Mouse (Mus musculus) adrenal gland, adult 8-10 months (tissue): ENCODE data around the gene 9130213A22Rik. TPM values are rescaled to one million over a fixed set of nuclear protein-coding genes. Genes with fewer than 3 reads are reported as not detected.

Experiments
- DNase-seq: peaks from one replicate; pipeline ENCODE4 v3.0.0; 2022
- total RNA-seq, 4 experiments: library from RNA; stranded (reverse); gene quantifications; 2 replicates each; pipeline ENCODE4 v1.2.4; 2022

Gene 9130213A22Rik
- total RNA-seq, result under 1 TPM; 0.26 to 0.95 (median 0.84) TPM

DNA sequence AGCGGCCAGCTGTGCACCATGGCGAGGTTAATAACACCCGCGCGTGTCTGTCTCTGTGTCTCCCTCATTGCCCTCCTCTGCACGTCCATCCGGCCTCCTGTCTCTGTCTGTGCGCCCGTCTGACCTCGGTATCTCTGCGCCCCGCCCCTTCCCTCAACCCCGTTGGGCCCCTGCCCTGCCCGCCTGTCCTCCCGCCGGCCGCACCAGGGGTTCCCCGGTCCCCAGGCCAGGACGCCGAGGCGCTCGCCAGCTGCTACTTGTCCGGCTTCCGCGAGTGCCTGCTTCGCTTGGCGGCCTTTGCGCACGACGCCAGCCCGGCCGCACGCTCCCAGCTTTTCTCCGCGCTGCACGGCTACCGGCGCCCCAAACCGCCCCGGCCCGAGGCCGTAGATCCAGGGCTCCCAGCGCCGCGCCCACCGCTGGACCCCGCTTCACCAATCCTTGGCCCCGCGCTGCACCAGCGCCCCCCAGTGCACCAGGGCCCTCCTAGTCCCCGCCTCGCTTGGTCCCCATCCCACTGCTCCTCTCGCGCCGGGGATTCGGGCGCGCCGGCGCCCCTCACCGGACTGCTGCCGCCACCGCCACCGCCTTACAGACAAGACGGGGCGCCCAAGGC is at the start of gene 9130213A22Rik:
Gene 9130213A22Rik, minus strand, starts transcription at position 254 of the 616 bp plus-strand sequence.
- DNase-seq, result peak; percentile 83

DNA sequence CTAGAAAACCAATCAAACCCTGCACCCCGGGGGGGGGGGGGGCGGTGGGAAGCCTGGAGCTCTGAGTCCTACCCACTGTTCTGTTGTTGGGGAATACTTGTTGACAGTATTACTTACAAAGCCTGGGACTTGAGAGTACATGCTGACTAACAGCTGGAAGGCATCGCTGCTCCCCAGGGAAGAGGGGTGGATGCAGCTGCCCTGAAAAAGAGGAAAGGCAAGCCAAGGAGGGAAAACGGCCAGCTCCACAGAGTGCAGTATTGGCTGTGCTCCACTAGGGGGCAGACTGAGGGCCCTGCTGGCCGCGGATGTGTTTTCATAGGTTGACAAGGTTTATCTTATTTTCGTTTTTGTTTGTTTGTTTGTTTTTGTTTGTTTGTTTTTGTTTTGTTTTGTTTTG is 49.2 kb upstream of the 9130213A22Rik start:
- DNase-seq, result no peak

DNA sequence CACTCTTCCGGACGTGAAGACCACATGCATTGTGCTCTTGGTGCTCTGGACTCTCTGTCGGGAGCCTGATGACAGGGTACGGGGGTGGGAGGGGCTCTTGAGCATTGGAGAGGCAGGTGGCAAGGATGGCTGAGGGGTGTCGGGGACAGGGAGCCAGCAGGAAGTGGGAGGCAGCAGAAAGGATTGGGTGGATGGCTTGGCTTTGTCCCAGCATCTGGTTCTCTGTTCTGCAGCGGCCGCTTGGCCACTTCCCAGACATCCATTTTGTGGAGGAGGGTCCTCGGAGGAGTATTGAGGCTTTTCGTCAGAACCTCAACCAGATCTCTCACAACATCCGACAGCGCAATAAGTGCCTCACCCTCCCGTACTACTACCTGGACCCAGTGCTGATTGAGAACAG is 46.9 kb upstream of the 9130213A22Rik start:
- no peak for DNase-seq

DNA sequence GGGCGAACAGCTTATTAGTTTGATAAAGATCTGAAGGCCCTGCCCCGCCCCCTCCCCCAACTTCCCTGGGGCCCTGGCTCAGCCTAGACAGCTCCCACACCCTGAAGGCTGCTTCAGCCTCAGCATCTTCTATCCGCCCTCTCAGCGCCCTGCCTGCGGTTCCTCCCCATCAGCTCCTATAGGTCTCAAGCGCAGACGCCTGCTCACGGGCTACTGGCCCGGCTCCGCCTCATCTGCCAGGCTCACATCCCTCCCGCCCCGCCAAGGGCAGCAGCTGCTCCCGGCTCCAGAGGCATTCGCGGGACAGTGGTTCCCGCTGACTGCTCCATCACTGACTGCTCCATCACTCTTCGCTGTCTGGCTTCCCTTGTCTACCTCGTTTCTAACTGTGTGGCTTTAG is 34.4 kb upstream of the 9130213A22Rik start, which contains the start of gene Alox12b:
Gene Alox12b, plus strand, starts transcription at position 190 of the 400 bp plus-strand sequence.
- no peak for DNase-seq

DNA sequence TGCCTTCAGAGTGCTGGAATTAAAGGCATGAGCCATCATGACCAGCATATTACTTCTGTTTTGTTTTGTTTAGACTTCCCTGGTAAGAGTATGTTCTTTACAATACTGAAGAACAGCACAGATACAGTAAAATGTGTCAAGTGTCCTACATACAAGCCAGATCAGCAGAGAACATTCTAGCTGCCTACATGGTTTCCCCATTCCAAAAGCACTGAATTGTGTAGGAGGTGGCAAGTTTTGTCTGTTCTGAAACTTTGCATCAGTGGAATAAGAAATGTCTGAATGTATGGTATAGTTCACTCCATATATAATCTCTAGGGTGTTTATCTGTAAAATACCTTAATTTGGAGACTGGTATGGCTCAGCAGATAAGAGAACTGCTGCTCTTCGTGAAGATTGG is 33.0 kb upstream of the 9130213A22Rik start:
- DNase-seq, result no peak

DNA sequence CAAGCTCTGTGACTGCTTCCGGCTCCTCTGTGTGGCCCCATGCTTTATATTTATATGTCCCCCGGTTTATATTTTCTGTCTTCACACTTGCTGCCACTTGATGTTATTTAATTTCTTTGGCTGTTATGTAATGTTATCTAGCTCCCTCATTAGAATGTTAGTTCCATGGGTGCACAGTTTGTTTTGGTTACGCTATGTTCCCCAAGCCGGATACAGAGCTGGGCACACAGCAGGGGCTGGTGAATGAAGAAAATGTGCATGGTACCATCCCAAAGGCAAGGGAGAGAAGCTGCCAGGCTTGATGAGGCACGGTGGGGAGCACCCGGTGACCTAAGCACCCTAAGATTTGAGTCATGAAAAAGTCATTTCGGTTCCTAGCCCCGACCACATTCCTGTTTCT is 31.4 kb upstream of the 9130213A22Rik start:
- no peak for DNase-seq

DNA sequence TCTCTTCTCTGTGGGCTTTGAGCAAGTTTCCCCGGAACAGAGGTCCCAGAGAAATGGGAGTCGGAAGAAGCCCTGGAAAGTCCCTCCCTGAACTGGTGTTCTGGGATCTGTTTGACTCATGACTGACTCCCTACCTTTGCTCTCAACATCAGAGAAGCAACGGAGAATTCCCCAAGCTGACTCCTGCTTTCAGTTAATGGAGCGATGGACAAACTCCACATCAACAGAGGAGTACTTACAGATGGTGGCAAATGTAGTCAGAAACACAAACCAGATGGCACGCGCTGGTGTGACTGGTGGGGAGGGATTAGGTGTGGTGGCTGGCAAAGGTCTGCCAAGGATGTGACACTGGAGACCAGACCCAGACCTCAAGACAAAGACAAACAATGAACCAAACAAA is 28.6 kb upstream of the 9130213A22Rik start:
- no peak for DNase-seq

DNA sequence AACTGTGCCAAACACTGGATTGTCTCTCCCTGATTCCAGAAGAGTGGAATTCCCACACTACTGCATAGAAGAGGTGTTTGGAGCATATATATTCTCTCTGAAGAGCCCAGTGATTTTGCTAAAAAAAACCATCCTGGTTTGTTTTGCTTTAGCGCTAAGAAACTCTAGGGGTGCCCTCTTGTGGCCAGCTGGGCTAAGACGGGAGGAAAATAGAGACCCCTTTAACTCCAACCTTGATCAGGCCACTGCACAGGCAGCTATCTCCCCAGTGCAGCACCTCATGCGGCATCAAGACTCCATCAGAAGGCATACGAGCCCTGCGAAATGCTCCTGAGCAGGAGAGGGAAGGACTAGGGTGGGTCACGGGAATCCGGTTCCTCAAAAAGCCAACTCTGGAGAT is 28.1 kb upstream of the 9130213A22Rik start:
- peak; percentile 33 for DNase-seq

DNA sequence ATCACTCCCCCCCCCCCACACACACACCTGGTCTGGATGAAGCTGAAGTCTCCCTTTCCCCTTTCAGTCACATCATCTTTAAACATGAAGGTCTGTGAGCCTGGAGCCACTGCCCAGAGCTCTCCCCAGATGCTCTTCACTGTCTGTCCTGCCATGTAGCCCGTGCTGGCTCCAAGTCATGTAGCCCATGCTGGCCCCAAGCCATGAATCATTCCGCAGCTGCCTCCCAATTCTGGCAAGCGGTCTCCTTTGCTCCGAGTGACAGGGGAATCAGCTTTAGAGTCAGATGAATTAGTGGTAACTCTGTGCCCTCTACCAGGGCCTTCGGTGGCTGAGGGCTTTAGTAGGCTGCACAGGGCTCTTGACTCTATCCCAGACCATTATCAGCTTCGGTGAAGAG is 27.3 kb upstream of the 9130213A22Rik start:
- no peak for DNase-seq

DNA sequence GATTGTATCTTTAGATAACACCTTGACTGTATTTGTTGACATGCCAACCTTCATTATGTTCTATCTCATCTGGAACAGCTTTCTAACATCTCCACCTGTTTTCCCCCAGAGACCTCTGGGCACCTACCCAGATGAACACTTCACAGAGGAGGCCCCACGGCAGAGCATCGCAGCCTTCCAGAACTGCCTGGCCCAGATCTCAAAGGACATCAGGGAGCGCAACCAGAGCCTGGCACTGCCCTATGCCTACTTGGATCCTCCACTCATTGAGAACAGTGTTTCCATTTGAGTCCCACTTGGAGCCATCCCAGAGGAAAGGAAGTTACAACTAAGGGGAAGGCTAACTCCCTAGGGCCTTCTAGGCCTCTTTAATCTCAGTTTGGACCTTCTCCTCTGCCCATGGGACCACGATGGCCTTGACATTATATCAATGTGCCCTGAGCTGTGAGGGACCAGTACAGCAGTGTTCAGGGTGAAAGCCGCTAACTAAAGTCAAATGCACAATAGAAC is 26.1 kb upstream of the 9130213A22Rik start:
- DNase-seq, result no peak

DNA sequence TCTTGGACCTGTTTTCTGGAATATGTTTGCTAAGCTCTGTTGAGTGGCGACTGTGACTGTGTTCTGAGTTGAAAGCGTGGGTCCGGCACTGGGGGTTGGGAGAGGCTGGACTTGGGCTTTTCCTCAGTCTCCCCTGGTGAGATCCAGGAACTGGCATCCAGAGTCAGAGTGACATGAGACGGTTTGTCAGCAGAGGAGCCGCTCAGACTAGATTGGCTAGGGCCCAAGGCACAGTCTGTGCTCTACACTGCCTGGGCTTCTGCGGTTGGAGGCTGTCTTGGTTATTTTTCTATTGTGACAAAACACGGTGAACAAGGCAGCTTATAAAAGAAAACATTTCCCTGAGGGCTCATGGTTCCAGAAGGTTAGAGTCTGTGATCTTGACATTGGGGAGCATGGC is 25.2 kb upstream of the 9130213A22Rik start:
- no peak for DNase-seq

DNA sequence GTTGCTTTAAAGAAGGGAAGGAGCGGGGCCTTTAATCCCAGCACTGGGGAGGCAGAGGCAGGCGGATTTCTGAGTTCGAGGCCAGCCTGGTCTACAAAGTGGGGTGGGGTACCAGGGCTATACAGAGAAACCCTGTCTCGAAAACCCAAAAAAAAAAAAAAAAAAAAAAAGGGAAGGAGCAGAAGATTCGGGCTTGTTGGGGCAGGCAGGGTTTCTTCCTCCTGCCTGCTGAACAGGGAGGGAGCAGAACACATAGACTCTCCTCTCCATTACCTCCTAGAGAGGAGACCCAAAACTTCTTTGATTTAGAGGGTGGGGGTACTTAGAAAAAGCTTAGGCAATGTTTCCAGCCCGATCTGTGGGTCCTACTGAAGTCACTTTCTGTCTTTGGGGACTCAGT is 13.0 kb upstream of the 9130213A22Rik start:
- no peak for DNase-seq

DNA sequence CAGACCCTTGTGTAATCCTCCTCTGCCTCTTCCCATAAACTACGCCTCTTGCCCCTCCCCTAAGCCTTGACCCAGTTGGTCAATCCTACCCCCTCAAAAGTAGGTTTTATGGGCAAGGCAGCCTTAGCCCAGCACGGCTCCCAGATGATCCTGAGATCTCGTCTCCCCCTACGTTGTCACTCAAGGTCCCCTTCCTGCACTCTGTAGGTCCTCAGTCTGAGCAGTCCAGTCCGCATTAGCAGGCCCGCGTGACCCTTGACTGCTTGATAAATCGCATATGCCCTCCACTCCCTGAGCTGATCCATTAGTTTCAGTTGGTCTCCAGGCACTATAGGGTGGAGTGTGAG is 12.2 kb upstream of the 9130213A22Rik start:
- DNase-seq, result no peak

DNA sequence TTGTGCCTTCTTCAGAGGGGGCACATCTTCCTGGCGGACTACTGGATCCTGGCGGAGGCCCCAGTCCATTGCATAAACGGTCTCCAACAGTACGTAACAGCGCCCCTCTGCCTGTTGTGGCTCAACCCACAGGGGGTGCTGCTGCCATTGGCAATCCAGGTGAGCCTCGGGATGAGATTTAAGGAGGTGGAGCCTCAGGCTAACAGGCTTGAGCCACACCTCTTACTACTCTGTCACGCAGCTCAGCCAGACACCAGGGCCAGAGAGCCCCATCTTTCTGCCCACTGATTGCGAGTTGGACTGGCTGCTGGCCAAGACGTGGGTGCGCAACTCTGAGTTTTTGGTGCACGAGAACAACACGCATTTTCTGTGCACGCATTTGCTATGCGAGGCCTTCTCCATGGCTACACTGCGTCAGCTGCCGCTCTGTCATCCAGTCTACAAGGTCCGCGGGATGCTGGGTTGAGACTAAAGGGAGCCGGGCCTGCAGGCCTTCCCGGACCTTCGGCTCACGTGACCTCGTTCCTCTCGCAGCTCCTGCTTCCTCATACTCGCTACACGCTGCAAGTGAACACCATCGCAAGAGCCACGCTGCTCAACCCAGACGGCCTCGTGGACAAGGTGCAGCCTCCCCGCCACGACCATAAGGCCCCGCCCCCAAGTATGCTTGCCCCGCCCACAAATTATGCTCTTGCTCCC is 11.7 kb upstream of the 9130213A22Rik start:
- peak; percentile 63 for DNase-seq

DNA sequence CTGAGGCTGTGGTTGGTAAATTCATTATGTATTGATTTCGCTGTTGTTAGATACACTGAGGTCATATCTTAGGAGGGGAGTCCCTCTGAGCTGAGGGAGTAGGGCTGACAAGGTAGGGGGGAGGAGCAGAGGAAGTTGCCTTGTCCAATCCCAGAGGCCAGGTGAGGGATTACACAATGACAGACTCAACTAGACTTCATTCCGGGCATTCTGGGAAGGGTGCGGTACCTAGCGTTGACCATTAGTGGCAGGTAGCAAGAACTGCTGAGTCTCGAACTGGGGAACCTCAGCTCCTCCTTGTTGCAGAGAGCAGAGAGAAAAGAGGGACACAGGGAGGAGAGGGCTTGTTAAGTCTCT is 11.2 kb upstream of the 9130213A22Rik start:
- DNase-seq, result no peak

DNA sequence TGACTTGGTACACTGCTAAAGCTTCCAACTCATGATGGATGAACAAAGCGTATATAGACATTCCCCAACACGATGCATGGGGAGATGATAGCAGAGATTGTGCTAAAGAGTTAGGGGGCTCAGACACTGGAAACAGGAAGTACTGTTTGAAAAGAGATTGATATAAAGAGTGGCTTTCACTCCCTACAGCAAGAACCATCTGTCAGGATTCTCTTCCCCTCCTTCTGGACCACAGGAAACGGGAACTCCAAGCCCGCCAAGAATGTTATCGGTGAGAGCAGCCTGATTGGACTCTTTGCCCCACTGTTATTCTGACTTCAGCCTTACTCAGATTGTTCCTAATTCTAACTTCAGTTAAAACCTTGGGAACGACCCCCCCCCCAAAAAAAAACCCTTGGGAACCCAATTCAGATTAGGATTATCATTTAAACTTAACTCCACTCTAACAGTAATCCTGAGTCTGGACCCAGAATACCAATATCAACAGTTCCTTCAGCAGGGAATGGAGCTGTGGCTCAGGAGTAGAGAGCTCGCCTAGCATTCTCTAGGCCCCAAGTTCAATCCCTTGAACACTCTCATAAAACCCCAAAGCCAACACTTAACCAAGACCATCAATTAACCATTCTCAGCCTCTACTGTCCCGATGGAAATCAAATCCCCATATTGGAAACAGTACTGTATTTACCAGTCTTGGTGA is 6.2 kb upstream of the 9130213A22Rik start:
- no peak for DNase-seq

DNA sequence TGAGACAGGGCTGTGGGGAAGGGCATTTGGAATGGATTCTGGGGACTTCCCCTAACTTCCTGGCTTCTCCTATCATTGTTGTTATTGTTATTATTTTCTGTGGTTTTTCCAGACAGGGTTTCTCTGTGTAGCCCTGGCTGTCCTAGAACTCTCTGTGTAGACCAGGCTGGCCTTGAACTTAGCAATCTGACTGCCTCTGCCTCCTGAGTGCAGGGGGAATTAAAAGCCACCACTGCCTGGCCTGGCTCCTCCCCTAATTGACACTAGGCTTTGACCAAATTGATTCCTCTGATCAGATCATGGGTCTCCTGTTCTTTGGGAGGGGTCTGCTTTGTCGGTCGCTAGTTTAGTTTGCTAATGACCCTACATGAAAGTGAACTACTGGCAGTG is 4.3 kb upstream of the 9130213A22Rik start:
- DNase-seq, result no peak

DNA sequence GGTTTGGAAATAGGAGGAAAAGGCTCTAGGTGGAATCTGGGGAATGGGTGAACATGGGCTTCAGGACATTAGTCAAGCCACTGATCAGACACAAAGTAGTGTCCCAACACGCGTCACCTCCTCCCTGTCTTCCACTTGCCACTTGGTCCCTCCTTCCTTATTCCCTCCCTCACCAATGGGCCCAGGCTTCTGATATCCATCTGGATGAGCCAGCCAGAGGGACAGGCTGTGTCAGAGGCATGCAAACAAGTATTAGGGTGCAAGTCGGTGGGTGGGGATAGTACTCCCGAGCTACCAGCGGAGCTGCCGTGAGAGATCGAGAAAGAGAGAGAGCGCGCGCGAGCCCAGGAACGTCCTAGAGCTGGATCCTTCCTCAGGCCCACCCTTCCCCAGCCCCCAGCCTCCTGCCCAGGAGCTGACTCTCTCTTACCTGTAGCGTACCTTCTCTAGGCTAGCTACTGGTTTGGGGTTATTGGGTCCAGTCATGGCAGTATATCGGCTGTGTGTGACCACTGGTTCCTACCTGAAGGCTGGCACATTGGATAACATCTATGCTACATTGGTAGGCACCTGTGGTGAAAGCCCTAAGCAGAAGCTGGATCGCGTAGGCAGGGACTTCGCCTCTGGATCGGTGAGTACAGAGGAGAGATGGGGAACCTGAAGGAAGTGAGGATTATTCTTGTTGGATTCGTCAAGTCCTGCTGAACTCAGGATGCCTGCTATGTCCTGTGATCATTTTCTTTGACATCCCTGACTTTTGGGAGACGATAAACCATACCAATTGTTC is 3.7 kb upstream of the 9130213A22Rik start:
- no peak for DNase-seq

DNA sequence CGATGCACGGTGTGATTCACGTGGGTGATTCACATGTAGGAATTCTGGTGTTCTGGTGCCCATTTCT is 3.3 kb upstream of the 9130213A22Rik start, which contains the start of gene Aloxe3:
Gene Aloxe3, plus strand, starts transcription at position 45 of the 67 bp plus-strand sequence.
- no peak for DNase-seq

DNA sequence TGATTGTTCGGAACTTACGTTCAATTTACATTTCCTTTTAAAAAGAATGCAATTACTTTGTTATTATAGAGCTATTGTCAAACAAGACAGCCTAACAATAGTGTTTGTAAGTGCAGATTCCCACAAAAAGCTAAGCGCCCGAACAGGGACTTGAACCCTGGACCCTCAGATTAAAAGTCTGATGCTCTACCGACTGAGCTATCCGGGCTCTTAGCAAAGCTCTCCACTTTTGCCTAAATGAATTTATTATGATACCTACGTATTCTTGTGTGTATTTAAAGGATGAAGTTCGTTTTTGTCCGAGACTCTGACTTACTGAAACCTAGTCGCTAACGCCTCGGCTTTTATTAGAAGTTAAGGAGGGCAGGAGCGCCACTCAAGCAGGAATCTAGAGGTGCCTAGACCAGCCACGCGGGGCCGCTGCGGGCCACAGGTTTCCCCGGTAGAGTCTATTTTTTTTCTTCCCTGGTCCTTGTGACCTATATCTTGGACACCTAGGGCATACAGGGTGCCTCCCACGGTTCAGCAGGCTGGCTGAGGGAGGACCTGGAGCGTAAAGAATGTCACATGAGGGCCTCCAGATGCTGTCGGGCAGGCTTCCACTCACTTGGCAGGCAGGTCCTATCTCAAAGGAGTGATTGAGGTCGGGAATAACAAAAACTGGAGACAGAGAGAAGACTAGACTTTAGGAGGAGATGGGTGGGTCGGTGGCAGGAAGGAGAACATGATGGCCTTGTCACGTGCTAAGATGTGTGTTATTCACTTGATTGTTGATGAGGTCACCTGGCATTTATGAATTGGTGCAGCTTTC is 2.9 kb upstream of the 9130213A22Rik start:
- peak; percentile 81 for DNase-seq

DNA sequence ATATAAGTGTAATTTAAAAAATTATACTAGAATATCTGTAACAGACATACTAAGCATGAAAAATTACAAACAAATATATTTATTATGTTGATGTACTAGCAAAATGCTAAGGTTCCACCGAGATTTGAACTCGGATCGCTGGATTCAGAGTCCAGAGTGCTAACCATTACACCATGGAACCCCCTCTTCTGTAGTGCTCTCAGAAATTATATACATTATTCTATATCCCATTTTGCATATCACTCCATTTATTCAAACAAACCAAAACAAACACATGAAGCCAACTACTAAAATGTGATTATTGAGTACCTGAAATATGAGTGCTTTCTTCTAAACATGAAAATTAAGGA is 2.1 kb upstream of the 9130213A22Rik start:
- DNase-seq, result no peak

DNA sequence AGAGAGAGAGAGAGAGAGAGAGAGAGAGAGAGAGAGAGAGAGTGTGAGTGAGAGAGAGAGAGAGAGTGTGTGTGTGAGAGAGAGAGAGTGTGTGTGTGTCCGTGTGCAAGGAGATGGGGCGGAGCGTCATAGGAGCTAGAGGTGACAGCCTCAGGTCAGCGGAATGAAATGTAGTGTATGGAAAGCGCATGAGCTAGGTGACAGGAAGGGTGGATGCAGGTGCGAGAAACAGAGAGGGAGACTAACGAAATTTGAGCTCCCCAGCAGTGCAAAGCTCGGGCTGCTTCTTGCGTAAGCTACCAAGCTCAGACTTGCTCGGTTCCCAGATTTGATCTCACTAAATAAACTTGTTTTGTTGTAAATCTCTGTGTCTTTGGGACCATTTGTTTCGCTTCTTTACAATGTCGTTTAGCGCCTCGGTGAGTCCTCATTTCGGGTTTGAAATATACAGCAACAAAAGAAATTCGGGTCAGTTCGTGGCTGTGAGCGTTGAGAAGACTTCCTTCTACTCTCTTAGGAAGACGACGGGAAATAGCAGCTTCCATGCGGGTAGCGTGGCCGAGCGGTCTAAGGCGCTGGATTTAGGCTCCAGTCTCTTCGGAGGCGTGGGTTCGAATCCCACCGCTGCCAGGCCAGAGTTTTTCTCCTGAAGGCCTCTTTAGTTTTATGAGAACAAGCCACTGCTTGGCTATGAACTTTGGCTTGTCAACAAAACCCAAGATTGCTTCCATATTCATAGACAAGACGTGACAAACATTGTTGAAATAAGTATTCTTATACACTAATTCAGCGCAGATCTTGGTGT is 1.5 kb upstream of the 9130213A22Rik start:
- peak; percentile 86 for DNase-seq
